Mouse (Mus musculus) megakaryocyte, embryonic 14.5 days (primary cell): ENCODE data around the gene Kif16b. TPM values are rescaled to one million over a fixed set of nuclear protein-coding genes. Genes with fewer than 3 reads are reported as not detected.

ENCODE experiments used
- H3K27me3 ChIP-seq: replicated peaks from 2 replicates; pipeline ENCODE3; 2012; ENCODE audit warnings: inconsistent platforms
- H3K36me3 ChIP-seq: replicated peaks from 2 replicates; pipeline ENCODE3; 2012; ENCODE audit warnings: low read length, inconsistent platforms, mixed read lengths
- H3K4me1 ChIP-seq: 2 replicates; pipeline ENCODE4 v1.6.1; 2012; ENCODE audit warnings: inconsistent platforms
- H3K4me3 ChIP-seq: replicated peaks from 2 replicates; pipeline ENCODE3; 2012; ENCODE audit warnings: moderate library complexity, mild to moderate bottlenecking, inconsistent platforms
- H3K9me3 ChIP-seq: 2 replicates; pipeline ENCODE4 v1.6.1; 2012; ENCODE audit warnings: inconsistent platforms
- FLI1 ChIP-seq: IDR thresholded peaks from 2 replicates; pipeline ENCODE4 v1.6.1; 2012; ENCODE audit warnings: low read length, inconsistent platforms, mixed read lengths
- GATA1 ChIP-seq: IDR thresholded peaks from 3 replicates; pipeline ENCODE4 v1.6.1; 2012; ENCODE audit warnings: mixed read lengths, low read length, inconsistent platforms, borderline replicate concordance
- polyA plus RNA-seq: library from polyadenylated mRNA; stranded (reverse); fragments of >175 nt; gene quantifications from 2 replicates; pipeline ENCODE4 v1.2.3, GENCODE M21; 2012; ENCODE audit warnings: low replicate concordance; ENCODE audit not compliant: insufficient read depth

Kif16b gene
- polyA plus RNA-seq, 1 experiment = 2.1 TPM

DNA sequence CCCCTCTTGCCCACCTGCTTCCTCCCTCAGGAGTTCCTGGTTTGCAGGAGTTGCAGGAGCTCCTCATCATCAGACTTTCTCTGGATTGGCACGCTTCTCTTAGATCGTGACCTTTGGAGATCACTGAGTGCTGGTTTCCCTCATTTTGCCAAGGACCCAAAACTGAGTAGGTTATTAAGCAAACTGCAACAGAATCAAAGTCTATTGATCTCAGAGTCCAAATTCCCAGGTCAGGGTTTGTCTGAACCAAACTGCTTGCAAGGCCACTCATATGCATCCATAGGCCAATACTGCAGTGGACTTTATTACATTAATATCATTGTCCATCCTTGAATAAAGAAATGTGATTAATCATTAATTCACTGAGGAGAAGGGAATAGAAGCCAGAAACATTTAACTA, 211.8 kb downstream of the Kif16b start:
- TF ChIP-seq GATA1 = no peak
- TF ChIP-seq FLI1 = no peak
- Histone ChIP-seq H3K9me3 (no peaks in the 10 kb centered on the region), H3K36me3 (peaks cover 2% of the 10 kb centered on the region), H3K27me3 (no peaks in the 10 kb centered on the region), H3K4me1 (peaks cover 3% of the 10 kb centered on the region; the same call in 1 of the 2 replicates), H3K4me3 (no peak overlapping the region)

DNA sequence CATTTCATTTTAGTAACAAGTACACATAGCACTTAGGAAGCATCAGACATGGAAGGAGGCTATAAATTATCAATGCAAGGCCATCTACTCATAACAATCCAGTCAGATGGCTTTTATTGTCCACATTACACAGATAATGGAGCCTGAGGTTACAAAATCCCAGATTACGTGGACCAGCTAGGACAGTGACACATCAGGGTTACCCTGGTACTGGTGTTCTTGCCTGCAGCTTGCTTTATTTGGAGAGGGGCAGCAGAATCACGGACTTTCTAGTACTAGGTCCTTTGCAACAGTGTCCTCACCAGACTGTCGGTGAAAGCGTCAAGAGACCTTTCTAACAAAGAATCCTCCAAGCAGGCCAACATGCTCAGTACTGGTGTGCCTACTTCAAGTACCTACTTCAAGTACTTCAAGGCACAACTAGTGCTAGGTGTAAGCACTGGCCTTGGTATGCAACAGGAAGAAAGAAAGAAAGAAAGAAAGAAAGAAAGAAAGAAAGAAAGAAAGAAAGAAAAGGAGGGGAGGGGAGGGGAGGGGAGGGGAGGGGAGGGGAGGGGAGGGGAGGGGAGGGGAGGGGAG, 213.3 kb downstream of the Kif16b start:
- no peaks in the 10 kb centered on the region for H3K9me3 ChIP-seq
- no peak for TF ChIP-seq GATA1
- TF ChIP-seq FLI1 = no peak
- H3K4me1 ChIP-seq = no peaks in the 10 kb centered on the region
- peaks cover 2% of the 10 kb centered on the region for H3K36me3 ChIP-seq
- no peaks in the 10 kb centered on the region for H3K27me3 ChIP-seq
- no peak overlapping the region for H3K4me3 ChIP-seq

DNA sequence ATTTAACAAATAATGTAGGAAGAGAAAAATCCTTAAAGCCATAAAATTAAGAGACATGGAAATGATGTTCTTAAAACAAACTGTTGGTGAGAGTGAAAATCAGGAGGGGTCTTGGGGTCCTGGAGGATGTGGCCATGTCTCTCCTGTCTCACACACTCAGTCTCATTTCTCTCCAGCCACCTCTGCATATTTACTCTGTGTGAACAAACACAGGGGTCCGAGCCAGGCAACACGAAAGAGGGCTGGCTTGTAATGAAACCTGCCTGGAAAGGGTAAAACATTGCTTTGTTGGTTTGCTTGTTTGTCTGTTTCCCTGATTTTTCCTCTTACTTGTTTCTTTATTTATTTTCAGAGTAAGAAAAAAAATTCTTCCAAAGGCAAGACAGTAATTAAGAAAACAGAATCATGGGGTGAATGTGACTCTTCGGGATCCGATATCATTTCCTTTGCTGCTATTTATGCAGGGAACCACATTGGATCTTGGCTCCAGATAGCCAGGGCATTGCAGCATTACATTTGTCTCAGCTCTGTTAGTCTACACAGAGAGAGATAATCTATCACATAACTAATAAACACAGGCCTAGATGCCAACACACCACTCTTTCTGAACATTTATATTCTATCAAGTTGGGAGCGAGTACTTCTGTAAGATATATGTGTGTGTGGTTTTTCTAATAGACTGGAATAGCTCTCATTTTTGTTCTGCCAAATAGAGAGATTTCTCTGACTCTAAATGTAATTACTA, 218.2 kb downstream of the Kif16b start:
- H3K27me3 ChIP-seq = no peaks in the 10 kb centered on the region
- no peaks in the 10 kb centered on the region for H3K9me3 ChIP-seq
- no peaks in the 10 kb centered on the region for H3K4me1 ChIP-seq
- H3K4me3 ChIP-seq = no peak overlapping the region
- no peaks in the 10 kb centered on the region for H3K36me3 ChIP-seq
- TF ChIP-seq FLI1 = no peak
- no peak for TF ChIP-seq GATA1

DNA sequence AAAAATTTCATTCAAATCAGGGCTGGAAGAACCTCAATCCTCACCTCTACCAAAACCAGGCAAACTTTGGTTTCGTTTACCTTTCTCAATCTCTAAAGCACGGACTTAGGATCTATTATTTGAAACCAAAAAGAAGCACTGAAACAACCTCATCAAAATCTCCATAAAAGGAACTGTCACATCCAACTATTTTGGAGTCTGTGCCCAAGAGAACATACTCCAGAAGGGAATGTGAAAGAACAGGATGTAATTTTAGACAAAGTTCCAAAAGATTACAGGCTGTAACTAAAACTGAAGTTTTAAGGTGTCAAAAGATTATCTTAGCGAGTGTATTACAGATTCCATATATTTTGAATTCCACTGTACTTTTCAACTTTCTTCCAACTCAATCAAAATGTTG, 232.9 kb downstream of the Kif16b start:
- Histone ChIP-seq H3K4me1 (peaks cover 5% of the 10 kb centered on the region; the same call in 1 of the 2 replicates), H3K4me3 (no peak overlapping the region), H3K36me3 (peaks cover 20% of the 10 kb centered on the region), H3K9me3 (no peaks in the 10 kb centered on the region), H3K27me3 (no peaks in the 10 kb centered on the region)
- TF ChIP-seq GATA1 (no peak), FLI1 (no peak)

DNA sequence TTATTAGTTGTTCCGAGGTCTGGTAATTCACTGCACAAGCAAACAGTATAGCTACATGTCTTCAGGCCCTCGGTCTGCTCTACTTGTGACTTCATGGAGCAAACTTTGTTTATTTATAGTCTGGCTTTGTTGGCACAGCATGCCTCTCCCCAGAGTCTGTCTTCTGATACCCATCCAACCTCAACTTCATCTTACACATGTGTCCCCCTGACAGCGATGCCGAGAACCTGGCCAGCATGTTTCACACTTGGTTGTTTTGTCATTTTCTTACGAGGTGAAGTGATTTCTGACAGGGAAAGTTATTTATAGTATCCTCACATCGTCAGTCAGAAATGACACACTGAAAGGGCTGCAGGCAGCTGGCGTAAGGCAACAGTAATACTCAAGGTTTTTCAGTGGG, 249.7 kb downstream of the Kif16b start:
- H3K36me3 ChIP-seq = peaks cover 17% of the 10 kb centered on the region
- 0 out of 2 replicates have a peak, but pooled peaks cover 3% of the 10 kb centered on the region for H3K9me3 ChIP-seq
- no peaks in the 10 kb centered on the region for H3K27me3 ChIP-seq
- TF ChIP-seq FLI1 (no peak), GATA1 (no peak)
- no peaks in the 10 kb centered on the region for H3K4me1 ChIP-seq
- H3K4me3 ChIP-seq = no peak overlapping the region

DNA sequence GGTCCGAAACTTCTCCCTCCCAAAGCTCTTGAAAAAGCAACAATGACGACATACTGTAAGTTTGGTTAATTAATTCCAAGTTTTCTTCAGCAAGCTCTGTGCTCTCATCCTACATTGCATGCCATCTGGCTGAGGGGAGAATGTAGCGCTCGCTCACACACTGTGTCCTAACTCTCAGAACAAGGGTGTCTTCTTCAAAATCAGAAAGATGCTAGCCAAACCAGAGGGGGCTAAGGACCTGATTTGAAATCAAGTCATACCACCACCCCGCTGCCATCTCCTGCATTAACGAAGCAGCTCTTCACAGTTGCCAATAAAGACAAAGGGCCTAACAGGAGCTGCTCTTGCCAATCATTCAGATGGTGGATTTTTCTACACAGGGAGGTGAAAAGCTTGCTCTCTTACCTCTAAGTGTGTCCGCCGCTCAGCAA, 253.3 kb downstream of the Kif16b start:
- Histone ChIP-seq H3K4me1 (no peaks in the 10 kb centered on the region), H3K27me3 (no peaks in the 10 kb centered on the region), H3K36me3 (peaks cover 19% of the 10 kb centered on the region), H3K9me3 (no peaks in the 10 kb centered on the region), H3K4me3 (no peak overlapping the region)
- TF ChIP-seq FLI1 (no peak), GATA1 (no peak)

DNA sequence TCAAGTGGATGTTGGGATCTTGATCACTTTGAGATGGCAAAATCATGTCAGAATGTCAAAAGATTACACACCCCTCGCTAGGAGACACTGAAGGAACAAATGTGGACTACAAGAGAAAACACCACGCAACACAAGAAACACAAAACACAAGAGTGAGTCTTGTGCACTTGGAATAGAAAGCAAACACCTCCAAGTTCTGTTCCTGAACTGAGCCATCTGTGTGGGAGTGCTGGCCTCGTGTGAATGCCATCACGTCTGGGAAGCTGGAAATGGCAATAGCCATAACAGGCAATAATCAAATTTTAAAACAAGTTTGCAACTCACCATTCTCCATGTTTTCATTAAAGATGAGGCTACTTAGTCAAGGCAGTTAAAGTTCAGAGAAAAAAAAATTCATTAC, 254.5 kb downstream of the Kif16b start:
- Histone ChIP-seq H3K9me3 (no peaks in the 10 kb centered on the region), H3K27me3 (no peaks in the 10 kb centered on the region), H3K4me3 (no peak overlapping the region), H3K36me3 (peaks cover 14% of the 10 kb centered on the region), H3K4me1 (no peaks in the 10 kb centered on the region)
- TF ChIP-seq GATA1 = no peak
- no peak for TF ChIP-seq FLI1

DNA sequence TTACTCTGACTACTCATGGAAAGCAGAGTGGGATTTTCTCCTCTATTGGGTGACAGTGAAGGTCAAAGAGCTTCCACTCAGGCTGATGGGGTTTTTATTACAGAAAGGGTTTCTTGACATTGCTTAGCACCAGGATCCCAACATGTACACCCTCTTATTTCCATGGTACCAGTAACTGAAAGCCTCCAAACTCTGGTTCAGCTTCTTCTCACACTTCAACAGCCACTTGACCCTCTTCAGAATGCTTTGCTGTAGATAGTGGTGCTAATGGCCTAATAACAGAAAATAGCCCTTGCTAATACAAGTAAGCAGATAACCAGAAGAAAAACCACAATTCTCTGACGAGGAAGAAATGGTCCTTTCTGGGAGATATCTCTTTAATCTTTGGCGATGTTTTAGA, 259.6 kb downstream of the Kif16b start:
- H3K4me3 ChIP-seq = no peak overlapping the region
- no peaks in the 10 kb centered on the region for H3K27me3 ChIP-seq
- H3K36me3 ChIP-seq = peaks cover 4% of the 10 kb centered on the region
- no peaks in the 10 kb centered on the region for H3K4me1 ChIP-seq
- H3K9me3 ChIP-seq = no peaks in the 10 kb centered on the region
- TF ChIP-seq GATA1 = no peak
- no peak for TF ChIP-seq FLI1

DNA sequence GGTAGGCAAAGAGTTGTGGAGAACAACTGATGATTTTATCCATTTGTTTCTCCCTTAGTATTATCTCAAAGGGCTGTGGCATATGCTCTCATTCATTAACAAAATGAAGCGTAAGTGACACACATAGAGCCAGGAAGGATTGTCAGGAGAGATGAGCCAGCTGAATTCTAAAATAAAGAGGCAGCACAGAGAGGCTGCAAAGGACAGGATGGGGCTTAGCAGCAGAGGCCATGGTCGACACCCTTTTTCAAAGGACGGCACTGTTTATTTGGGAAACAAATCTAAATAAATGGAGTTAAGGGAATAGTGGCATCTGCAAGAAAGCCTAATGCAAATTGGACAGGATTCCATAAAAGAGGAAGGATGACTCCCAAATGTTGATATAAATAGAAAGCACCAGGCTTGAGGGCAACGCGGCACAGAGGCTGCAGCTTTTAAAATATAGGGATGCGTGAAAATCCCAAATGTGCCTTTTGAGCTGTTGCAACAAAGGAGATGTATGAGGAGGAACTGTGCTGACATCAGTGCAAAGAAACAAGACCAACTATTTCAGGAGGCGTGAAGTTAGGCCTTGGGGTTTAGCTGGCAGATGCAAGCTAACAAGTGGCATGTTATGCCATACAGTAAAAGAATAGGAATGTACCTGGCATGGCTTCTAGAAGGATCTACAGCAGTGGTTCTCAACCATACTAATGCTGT, 265.6 kb downstream of the Kif16b start:
- no peak overlapping the region for H3K4me3 ChIP-seq
- H3K4me1 ChIP-seq = peaks cover 16% of the 10 kb centered on the region
- H3K27me3 ChIP-seq = no peaks in the 10 kb centered on the region
- H3K9me3 ChIP-seq = no peaks in the 10 kb centered on the region
- no peak for TF ChIP-seq GATA1
- TF ChIP-seq FLI1 = no peak
- peaks cover 2% of the 10 kb centered on the region for H3K36me3 ChIP-seq

DNA sequence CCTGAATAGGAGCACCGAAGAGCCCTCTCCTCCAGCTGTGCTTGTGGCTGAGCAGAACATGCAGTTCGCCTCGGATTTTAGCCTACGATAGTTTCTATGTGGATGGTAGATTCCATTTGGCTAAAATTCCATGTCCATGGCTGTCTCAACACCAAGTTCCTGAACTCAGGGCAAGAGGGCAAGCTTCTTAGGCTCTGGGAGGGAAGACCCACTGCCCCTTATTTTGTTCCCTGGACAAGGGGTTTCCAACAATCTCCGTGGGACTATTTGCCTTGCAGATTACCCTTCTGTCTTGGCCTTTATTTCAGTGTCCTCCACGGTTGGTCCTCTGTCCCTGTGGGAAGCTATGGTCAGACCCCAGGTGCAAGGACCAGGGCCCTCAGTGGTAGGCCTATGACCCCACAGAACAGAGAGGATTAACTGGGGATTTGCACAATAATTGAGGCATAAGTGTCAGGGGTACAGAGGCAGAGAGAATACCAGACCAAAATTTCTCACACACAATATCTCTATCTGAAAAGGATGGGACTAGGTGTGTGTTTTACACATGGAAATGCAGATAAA, 267.3 kb downstream of the Kif16b start:
- Histone ChIP-seq H3K4me1 (peaks cover 16% of the 10 kb centered on the region), H3K4me3 (no peak overlapping the region), H3K27me3 (no peaks in the 10 kb centered on the region), H3K9me3 (no peaks in the 10 kb centered on the region), H3K36me3 (peaks cover 2% of the 10 kb centered on the region)
- TF ChIP-seq GATA1 = no peak
